Mouse (Mus musculus) intestine, postnatal 0 days (tissue): ENCODE measurements around the gene Msx2. TPM values are rescaled to one million over a fixed set of nuclear protein-coding genes. Genes with fewer than 3 reads are reported as not detected.

ENCODE experiments used
- ATAC-seq: fragments of 200-750 bp; cut with Nextera tagmentation; 2 replicates; pipeline ENCODE4 v1.8.0; 2017; ENCODE audit warnings: mild to moderate bottlenecking, moderate TSS enrichment, moderate library complexity
- H3K27ac ChIP-seq: fragments of 300-500 bp; sonication (generic); 2 replicates; pipeline ENCODE4 v1.5.1; 2014; ENCODE audit warnings: mild to moderate bottlenecking, low read depth, low read length, moderate library complexity
- H3K27me3 ChIP-seq: fragments of 300-500 bp; sonication (generic); replicated peaks from 2 replicates; pipeline ENCODE4 v1.6.1; 2014; ENCODE audit warnings: low read length, mixed read lengths; ENCODE audit not compliant: control insufficient read depth, insufficient read depth
- H3K36me3 ChIP-seq: fragments of 300-500 bp; sonication (generic); 2 replicates; pipeline ENCODE4 v1.6.1; 2014; ENCODE audit warnings: mild to moderate bottlenecking, moderate library complexity; ENCODE audit not compliant: control insufficient read depth, insufficient read depth
- H3K4me1 ChIP-seq: fragments of 300-500 bp; sonication (generic); replicated peaks from 2 replicates; pipeline ENCODE4 v1.6.1; 2014; ENCODE audit warnings: antibody characterized with exemption, low read length, mixed read lengths; ENCODE audit not compliant: control insufficient read depth, insufficient read depth
- H3K4me2 ChIP-seq: fragments of 300-500 bp; sonication (generic); replicated peaks from 2 replicates; pipeline ENCODE4 v1.6.1; 2014; ENCODE audit warnings: low read depth, mild to moderate bottlenecking, moderate library complexity
- H3K4me3 ChIP-seq: fragments of 300-500 bp; sonication (generic); 2 replicates; pipeline ENCODE4 v1.5.1; 2014; ENCODE audit warnings: low read depth, low read length
- H3K9ac ChIP-seq: fragments of 300-500 bp; sonication (generic); 2 replicates; pipeline ENCODE4 v1.6.1; 2014; ENCODE audit warnings: mild to moderate bottlenecking, low read depth, low read length
- H3K9me3 ChIP-seq: fragments of 300-500 bp; sonication (generic); 2 replicates; pipeline ENCODE4 v1.6.1; 2016; ENCODE audit warnings: mixed run types; ENCODE audit not compliant: control insufficient read depth
- CTCF ChIP-seq: sonication (generic); IDR thresholded peaks from 2 replicates; pipeline ENCODE4 v1.5.1; 2016; ENCODE audit warnings: low read depth, mild to moderate bottlenecking, control low read depth, antibody characterized with exemption, moderate library complexity
- WGBS: fragments of 180-500 bp; shearing (Covaris S2); extraction: QIAGEN DNeasy Blood & Tissue Kit; methylation state at CpG from one replicate; pipeline ENCODE4 v1.1.7; 2014; 5-methylcytosine and 5-hydroxymethylcytosine counted together
- polyA plus RNA-seq: library from polyadenylated mRNA; unstranded; fragments of >200 nt; fragmentation: Nextera tagmentation; extraction: Ambion mirVana; gene quantifications from 2 replicates; pipeline ENCODE4 v1.2.1, GENCODE M21; 2015

The Msx2 gene
- polyA plus RNA-seq = not detected in 2 replicates

- under 1% methylated on average over 38 of the region's 38 CpGs for WGBS
- no peaks in the 10 kb centered on the region for H3K36me3 ChIP-seq
- no peaks in the 10 kb centered on the region for H3K4me1 ChIP-seq
- peaks cover 94% of the 10 kb centered on the region for H3K27me3 ChIP-seq
- peak within 1 kb of the TSS; percentile 69 for H3K4me2 ChIP-seq
- no peak within 1 kb of the TSS for H3K9ac ChIP-seq
- TF ChIP-seq CTCF = no peak
- no peak for ATAC-seq
- peak within 1 kb of the TSS; percentile 46 for H3K4me3 ChIP-seq
- no peaks in the 10 kb centered on the region for H3K9me3 ChIP-seq
- H3K27ac ChIP-seq = no peak within 1 kb of the TSS
These were observed at the start of gene Msx2 for GRCm38 (mm10) chr13:53472614-53473124. Gene Msx2 (minus strand): TSS chr13:53473074.

DNA sequence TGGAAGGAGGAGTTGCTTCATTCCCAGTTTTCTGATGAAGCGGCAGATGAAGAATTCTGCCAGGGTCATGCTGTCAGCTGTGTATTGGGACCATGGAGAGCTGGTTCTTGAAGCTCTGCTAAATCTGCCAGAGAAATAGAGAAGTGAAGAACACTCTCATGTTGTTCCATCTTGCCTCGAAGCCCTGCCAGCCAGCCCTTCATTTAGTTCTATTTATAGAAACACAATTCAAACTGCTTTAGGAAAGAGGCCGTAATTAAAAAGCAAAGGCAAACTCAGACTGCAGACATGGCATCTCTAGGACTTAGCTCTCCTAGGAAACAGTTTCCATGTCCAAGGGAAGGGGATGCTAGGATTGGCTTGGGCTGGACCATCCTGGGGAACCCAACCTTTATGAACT, 48.6 kb upstream of the Msx2 start:
- Histone ChIP-seq H3K4me2 (no peak overlapping the region), H3K9me3 (no peaks in the 10 kb centered on the region), H3K36me3 (no peaks in the 10 kb centered on the region), H3K27ac (no peak overlapping the region), H3K27me3 (no peaks in the 10 kb centered on the region), H3K9ac (no peak overlapping the region), H3K4me1 (no peaks in the 10 kb centered on the region), H3K4me3 (no peak overlapping the region)
- TF ChIP-seq CTCF = no peak
- no peak for ATAC-seq
- WGBS = 59% methylated on average over 3 of the region's 3 CpGs

DNA sequence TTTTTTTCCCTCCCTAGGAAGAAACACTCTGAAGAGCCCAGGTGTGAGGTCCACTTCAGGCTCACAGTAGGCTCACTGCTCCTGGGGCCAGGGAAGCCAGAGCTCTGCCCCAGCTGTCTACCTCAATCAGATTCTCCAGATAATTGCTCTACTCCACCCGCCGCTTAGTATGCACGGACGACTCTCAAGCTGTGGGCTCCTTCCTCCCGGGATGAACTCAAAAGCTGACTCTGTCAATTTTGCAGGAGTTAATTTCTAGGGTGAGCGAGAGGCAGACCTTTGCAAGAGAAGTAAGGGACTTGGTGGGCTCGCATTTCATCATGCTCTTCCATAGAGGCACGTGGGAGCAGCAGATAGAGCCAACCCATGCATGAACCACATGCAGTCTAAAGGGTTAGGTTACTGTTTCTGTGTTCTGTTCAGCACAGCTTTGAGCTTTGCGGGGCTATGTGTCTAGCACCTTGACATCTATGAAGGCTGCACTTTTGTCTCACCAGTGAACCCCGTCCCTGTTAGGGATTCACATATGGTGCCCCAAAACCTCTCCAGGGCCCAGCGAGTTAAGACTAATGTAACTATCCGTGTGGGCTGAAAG, 47.6 kb upstream of the Msx2 start:
- Histone ChIP-seq H3K27ac (no peak overlapping the region), H3K36me3 (no peaks in the 10 kb centered on the region), H3K4me3 (no peak overlapping the region), H3K9ac (no peak overlapping the region), H3K4me1 (no peaks in the 10 kb centered on the region), H3K27me3 (no peaks in the 10 kb centered on the region), H3K4me2 (no peak overlapping the region), H3K9me3 (no peaks in the 10 kb centered on the region)
- no peak for ATAC-seq
- 66% methylated on average over 12 of the region's 12 CpGs for WGBS
- TF ChIP-seq CTCF = no peak

DNA sequence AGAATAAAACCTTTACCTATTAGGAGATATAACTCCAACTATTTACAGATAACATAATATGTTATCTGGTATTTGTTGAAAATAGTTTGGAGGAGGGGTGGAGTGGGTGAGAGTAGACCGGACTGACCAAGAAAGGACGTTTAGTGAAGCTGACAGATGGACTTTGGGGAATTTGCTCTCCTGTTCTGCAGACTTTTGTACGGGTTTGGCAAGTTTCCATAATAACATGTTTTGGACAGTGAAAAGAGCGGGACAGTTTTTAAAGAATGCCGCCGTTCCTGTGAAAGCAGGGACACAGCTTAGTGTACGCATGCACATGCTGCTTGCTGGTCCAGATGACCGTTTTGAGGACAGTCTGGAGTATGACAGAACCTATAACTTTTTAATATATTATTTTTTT, 46.9 kb upstream of the Msx2 start:
- 50% methylated on average over 8 of the region's 8 CpGs for WGBS
- Histone ChIP-seq H3K9me3 (no peaks in the 10 kb centered on the region), H3K36me3 (no peaks in the 10 kb centered on the region), H3K4me1 (no peaks in the 10 kb centered on the region), H3K4me2 (no peak overlapping the region), H3K27ac (no peak overlapping the region), H3K9ac (no peak overlapping the region), H3K4me3 (no peak overlapping the region), H3K27me3 (no peaks in the 10 kb centered on the region)
- TF ChIP-seq CTCF = no peak
- no peak for ATAC-seq

GRCm38 (mm10) chr13:53518306-53518705, 45.4 kb upstream of the Msx2 start:
- Histone ChIP-seq H3K27me3 (no peaks in the 10 kb centered on the region), H3K9me3 (no peaks in the 10 kb centered on the region), H3K4me1 (no peaks in the 10 kb centered on the region), H3K9ac (no peak overlapping the region), H3K4me3 (no peak overlapping the region), H3K27ac (no peak overlapping the region), H3K4me2 (no peak overlapping the region), H3K36me3 (no peaks in the 10 kb centered on the region)
- no peak for ATAC-seq
- WGBS = 73% methylated on average over 4 of the region's 4 CpGs
- TF ChIP-seq CTCF = no peak

GRCm38 (mm10) chr13:53514574-53514973, 41.7 kb upstream of the Msx2 start:
- TF ChIP-seq CTCF = no peak
- H3K4me1 ChIP-seq = no peaks in the 10 kb centered on the region
- no peak overlapping the region for H3K27ac ChIP-seq
- H3K36me3 ChIP-seq = no peaks in the 10 kb centered on the region
- no peak overlapping the region for H3K4me3 ChIP-seq
- ATAC-seq = no peak
- H3K9ac ChIP-seq = no peak overlapping the region
- H3K27me3 ChIP-seq = no peaks in the 10 kb centered on the region
- H3K4me2 ChIP-seq = no peak overlapping the region
- no peaks in the 10 kb centered on the region for H3K9me3 ChIP-seq
